Mouse (Mus musculus): ENCODE measurements around the gene Relb. TPM values are rescaled to one million over a fixed set of nuclear protein-coding genes. Genes with fewer than 3 reads are reported as not detected.

The Relb gene
- polyA plus RNA-seq, 1 experiment from 2014 or later, result 4.8 TPM

DNA sequence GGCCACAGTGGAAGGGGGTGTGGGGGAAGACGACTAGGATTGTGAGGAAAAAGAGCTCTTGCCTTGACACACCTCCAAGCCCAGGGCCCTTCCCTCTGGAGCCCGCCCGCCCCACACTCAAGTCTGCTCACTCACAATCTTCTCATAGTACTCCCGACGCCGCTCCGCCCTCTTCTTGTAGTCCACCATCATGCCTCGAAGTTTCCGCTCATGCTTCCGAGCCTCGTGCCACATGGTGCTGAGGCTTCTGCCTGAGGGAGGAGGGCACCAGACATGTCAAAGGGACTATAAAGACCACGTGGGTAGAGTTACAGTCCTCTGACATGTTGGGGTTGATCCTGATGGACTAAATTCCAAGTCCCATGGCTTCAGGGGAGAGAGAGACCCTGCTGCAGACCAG lies 26.2 kb downstream of the Relb start:
- H3K27ac ChIP-seq (replicated peaks in 1 of 2; ENCODE audit: control insufficient read depth in 1 of 2, insufficient read depth in 1 of 2, low read depth in 2 of 2, low read length in 2 of 2), result no peak overlapping the region
- peak overlapping the region in 1 of 2 experiments; percentile 93; a peak in 2 of 4 replicates for H3K4me3 ChIP-seq (ENCODE audit: control insufficient read depth in 1 of 2, insufficient read depth in 1 of 2, low read depth in 1 of 2, low read length in 2 of 2)
- H3K9ac ChIP-seq (ENCODE audit: low read length), result peak overlapping the region; percentile 95
- no peak for ATAC-seq (ENCODE audit: insufficient number of reproducible peaks, insufficient read depth, low FRiP score, low read depth)
- peaks cover 48% of the 10 kb centered on the region for H3K36me3 ChIP-seq (ENCODE audit: control insufficient read depth, insufficient read depth, low read length)
- peak overlapping the region; percentile 94 for H3K4me2 ChIP-seq (ENCODE audit: low read length)
- 68% methylated on average over 12 of the region's 12 CpGs for WGBS
- H3K27me3 ChIP-seq (ENCODE audit: control insufficient read depth, insufficient read depth, low read length), result no peaks in the 10 kb centered on the region
- no peaks in the 10 kb centered on the region for H3K9me3 ChIP-seq (ENCODE audit: control insufficient read depth, low read length)
- H3K4me1 ChIP-seq (ENCODE audit: control insufficient read depth in 2 of 2, insufficient read depth in 2 of 2, low read length in 2 of 2), result peaks cover 6 to 21% of the 10 kb centered on the region in 2 experiments

DNA sequence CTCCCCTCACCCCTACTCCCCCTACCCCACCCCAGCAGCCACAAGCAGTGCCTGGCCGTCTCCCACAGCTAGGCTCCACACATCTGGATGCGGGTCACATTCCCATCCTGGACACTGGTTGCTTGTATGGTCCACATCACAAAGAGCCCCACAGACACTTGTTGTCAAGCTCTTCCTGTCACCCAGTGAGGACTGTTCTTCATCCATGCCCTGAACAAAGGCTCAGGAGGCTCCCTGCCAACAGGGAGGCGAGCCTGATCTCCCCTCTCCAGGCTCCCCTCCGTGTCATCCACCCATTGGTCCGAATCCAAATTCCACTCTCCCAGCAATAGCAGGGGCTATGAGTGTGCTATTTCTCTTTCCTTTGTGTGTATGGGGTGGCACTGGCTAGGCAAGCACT lies 28.7 kb downstream of the Relb start:
- peaks cover 6 to 21% of the 10 kb centered on the region in 2 experiments for H3K4me1 ChIP-seq (ENCODE audit: control insufficient read depth in 2 of 2, insufficient read depth in 2 of 2, low read length in 2 of 2)
- peaks cover 70% of the 10 kb centered on the region for H3K36me3 ChIP-seq (ENCODE audit: control insufficient read depth, insufficient read depth, low read length)
- no peak overlapping the region for H3K4me3 ChIP-seq (ENCODE audit: control insufficient read depth in 1 of 2, insufficient read depth in 1 of 2, low read depth in 1 of 2, low read length in 2 of 2)
- no peak overlapping the region for H3K9ac ChIP-seq (ENCODE audit: low read length)
- WGBS, result 66% methylated on average over 5 of the region's 5 CpGs
- no peak overlapping the region for H3K4me2 ChIP-seq (ENCODE audit: low read length)
- H3K9me3 ChIP-seq (ENCODE audit: control insufficient read depth, low read length), result no peaks in the 10 kb centered on the region
- no peak for ATAC-seq (ENCODE audit: insufficient number of reproducible peaks, insufficient read depth, low FRiP score, low read depth)
- H3K27ac ChIP-seq (replicated peaks in 1 of 2; ENCODE audit: control insufficient read depth in 1 of 2, insufficient read depth in 1 of 2, low read depth in 2 of 2, low read length in 2 of 2), result no peak overlapping the region
- H3K27me3 ChIP-seq (ENCODE audit: control insufficient read depth, insufficient read depth, low read length), result no peaks in the 10 kb centered on the region

DNA sequence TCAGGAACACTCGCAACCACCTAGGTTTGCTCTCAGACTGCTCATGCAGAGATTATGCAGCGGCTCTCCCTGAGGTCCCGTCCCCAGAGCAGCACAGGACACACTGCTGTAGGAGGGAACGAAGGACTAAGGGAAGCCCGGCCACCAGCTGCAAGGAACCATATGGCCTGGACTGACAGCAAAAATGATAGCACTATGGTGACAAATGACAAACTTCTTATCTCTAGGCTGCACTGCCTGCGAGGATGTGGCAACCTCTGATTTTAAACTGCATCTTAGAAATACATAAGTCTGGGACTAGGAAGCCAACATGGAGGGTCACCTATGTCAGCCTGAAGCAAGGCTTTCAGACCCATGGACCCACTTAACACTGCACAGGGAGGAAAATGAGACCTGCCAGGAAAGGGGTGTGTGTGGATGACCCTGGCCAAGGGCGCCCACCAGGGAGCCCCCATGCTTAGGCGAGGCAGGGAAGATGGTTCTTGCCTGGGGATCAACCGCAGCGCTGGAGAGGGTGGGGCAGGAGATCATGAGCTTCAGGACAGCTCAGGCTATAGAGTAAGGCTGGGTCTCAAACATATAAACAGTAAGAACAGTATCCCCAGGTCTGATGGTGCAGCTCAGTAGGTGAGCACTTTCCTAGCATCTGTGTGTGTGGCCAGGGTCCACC lies 36.0 kb downstream of the Relb start:
- Histone ChIP-seq H3K27me3 (ENCODE audit: control insufficient read depth, insufficient read depth, low read length) (no peaks in the 10 kb centered on the region), H3K27ac (replicated peaks in 1 of 2; ENCODE audit: control insufficient read depth in 1 of 2, insufficient read depth in 1 of 2, low read depth in 2 of 2, low read length in 2 of 2) (no peak overlapping the region), H3K4me2 (ENCODE audit: low read length) (no peak overlapping the region), H3K4me1 (ENCODE audit: control insufficient read depth in 2 of 2, insufficient read depth in 2 of 2, low read length in 2 of 2) (no peaks in the 10 kb centered on the region), H3K4me3 (ENCODE audit: control insufficient read depth in 1 of 2, insufficient read depth in 1 of 2, low read depth in 1 of 2, low read length in 2 of 2) (no peak overlapping the region), H3K36me3 (ENCODE audit: control insufficient read depth, insufficient read depth, low read length) (peaks cover 96% of the 10 kb centered on the region), H3K9me3 (ENCODE audit: control insufficient read depth, low read length) (no peaks in the 10 kb centered on the region), H3K9ac (ENCODE audit: low read length) (no peak overlapping the region)
- ATAC-seq (ENCODE audit: insufficient number of reproducible peaks, insufficient read depth, low FRiP score, low read depth), result no peak
- WGBS, result 74% methylated on average over 10 of the region's 10 CpGs

DNA sequence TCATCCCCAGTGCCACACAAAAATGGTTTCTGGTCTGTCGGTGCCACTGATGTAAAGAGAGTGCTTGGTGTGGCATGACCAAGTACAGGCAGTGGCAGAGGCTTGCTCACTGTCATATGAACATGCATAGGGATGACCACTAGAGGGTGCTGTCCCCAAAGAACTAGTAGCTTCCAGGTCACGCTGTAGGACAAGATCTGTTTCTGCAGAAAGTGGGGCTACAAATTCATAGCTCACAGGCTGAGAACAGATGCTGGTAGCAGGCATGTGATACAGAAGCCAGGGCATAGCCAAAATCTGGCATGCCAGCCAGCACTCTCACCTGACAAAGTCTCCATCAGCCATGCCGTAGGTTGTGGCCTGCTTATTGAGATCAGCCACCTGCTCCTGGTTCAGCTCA lies 39.3 kb downstream of the Relb start:
- Histone ChIP-seq H3K4me2 (ENCODE audit: low read length) (no peak overlapping the region), H3K27me3 (ENCODE audit: control insufficient read depth, insufficient read depth, low read length) (no peaks in the 10 kb centered on the region), H3K36me3 (ENCODE audit: control insufficient read depth, insufficient read depth, low read length) (peaks cover 98% of the 10 kb centered on the region), H3K9ac (ENCODE audit: low read length) (no peak overlapping the region), H3K9me3 (ENCODE audit: control insufficient read depth, low read length) (no peaks in the 10 kb centered on the region), H3K4me1 (ENCODE audit: control insufficient read depth in 2 of 2, insufficient read depth in 2 of 2, low read length in 2 of 2) (peaks cover 5 to 8% of the 10 kb centered on the region in 2 experiments; a peak in 2 of 4 replicates), H3K27ac (replicated peaks in 1 of 2; ENCODE audit: control insufficient read depth in 1 of 2, insufficient read depth in 1 of 2, low read depth in 2 of 2, low read length in 2 of 2) (no peak overlapping the region), H3K4me3 (ENCODE audit: control insufficient read depth in 1 of 2, insufficient read depth in 1 of 2, low read depth in 1 of 2, low read length in 2 of 2) (no peak overlapping the region)
- ATAC-seq (ENCODE audit: insufficient number of reproducible peaks, insufficient read depth, low FRiP score, low read depth), result peak; percentile 35; the same call in 1 of the 2 replicates
- WGBS, result 55% methylated on average over 3 of the region's 3 CpGs

DNA sequence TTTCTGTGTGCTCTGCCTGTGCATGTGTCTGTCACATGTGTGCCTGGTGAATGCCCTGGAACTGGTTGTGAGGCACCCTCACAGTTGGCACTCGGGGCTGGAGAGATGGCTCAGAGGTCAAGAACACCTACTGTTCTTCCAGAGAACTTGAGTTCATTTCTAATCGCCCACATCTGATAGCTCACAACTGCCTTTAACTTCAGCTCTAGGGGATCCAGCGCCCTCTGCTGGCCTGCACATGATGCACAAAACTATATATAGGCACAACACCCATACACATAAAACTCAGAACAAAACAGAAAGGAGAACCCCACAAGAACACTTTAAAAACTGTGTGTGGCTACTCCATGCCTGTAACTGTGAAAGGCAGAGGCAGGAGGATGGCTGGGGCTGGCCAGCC lies 40.0 kb downstream of the Relb start:
- Histone ChIP-seq H3K9me3 (ENCODE audit: control insufficient read depth, low read length) (no peaks in the 10 kb centered on the region), H3K4me1 (ENCODE audit: control insufficient read depth in 2 of 2, insufficient read depth in 2 of 2, low read length in 2 of 2) (peaks cover 5 to 8% of the 10 kb centered on the region in 2 experiments; a peak in 2 of 4 replicates), H3K27me3 (ENCODE audit: control insufficient read depth, insufficient read depth, low read length) (no peaks in the 10 kb centered on the region), H3K4me2 (ENCODE audit: low read length) (no peak overlapping the region), H3K4me3 (ENCODE audit: control insufficient read depth in 1 of 2, insufficient read depth in 1 of 2, low read depth in 1 of 2, low read length in 2 of 2) (no peak overlapping the region), H3K9ac (ENCODE audit: low read length) (no peak overlapping the region), H3K36me3 (ENCODE audit: control insufficient read depth, insufficient read depth, low read length) (peaks cover 99% of the 10 kb centered on the region), H3K27ac (replicated peaks in 1 of 2; ENCODE audit: control insufficient read depth in 1 of 2, insufficient read depth in 1 of 2, low read depth in 2 of 2, low read length in 2 of 2) (no peak overlapping the region)
- 51% methylated on average over 3 of the region's 3 CpGs for WGBS
- ATAC-seq (ENCODE audit: insufficient number of reproducible peaks, insufficient read depth, low FRiP score, low read depth), result no peak

DNA sequence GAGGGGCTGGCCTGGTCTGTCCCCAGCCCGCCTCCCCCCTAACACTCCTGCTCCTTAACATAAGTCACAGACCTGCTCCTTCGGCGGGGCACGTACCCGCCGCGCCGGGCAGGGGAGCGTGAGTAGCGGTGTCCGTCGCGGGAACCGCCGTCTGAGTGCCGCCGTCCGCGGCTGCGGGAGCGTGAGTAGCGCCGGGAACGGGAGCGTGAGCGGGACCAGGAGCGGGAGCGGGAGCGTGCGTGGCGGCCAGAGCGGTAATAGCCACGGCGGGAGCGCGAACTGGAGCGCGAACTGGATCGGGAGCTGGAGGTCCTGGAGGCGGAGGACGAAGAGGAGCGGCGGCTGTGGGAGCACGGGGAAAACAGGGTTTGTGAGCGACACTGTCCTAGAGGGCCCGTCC lies 43.0 kb downstream of the Relb start:
- H3K9me3 ChIP-seq (ENCODE audit: control insufficient read depth, low read length), result no peaks in the 10 kb centered on the region
- H3K4me3 ChIP-seq (ENCODE audit: control insufficient read depth in 1 of 2, insufficient read depth in 1 of 2, low read depth in 1 of 2, low read length in 2 of 2), result no peak overlapping the region
- 0 out of 2 replicates have a peak overlapping the region, but pooled peaks have one; percentile 8 for H3K9ac ChIP-seq (ENCODE audit: low read length)
- peak overlapping the region; percentile 16; the same call in 1 of the 2 replicates for H3K4me2 ChIP-seq (ENCODE audit: low read length)
- WGBS, result 71% methylated on average over 46 of the region's 46 CpGs
- peaks cover 5 to 8% of the 10 kb centered on the region in 2 experiments; a peak in 2 of 4 replicates for H3K4me1 ChIP-seq (ENCODE audit: control insufficient read depth in 2 of 2, insufficient read depth in 2 of 2, low read length in 2 of 2)
- no peak for ATAC-seq (ENCODE audit: insufficient number of reproducible peaks, insufficient read depth, low FRiP score, low read depth)
- H3K27ac ChIP-seq (replicated peaks in 1 of 2; ENCODE audit: control insufficient read depth in 1 of 2, insufficient read depth in 1 of 2, low read depth in 2 of 2, low read length in 2 of 2), result 0 out of 4 replicates have a peak overlapping the region, but pooled peaks of 1 of the 2 experiments have one; percentile 24
- no peaks in the 10 kb centered on the region for H3K27me3 ChIP-seq (ENCODE audit: control insufficient read depth, insufficient read depth, low read length)
- H3K36me3 ChIP-seq (ENCODE audit: control insufficient read depth, insufficient read depth, low read length), result peaks cover 96% of the 10 kb centered on the region

DNA sequence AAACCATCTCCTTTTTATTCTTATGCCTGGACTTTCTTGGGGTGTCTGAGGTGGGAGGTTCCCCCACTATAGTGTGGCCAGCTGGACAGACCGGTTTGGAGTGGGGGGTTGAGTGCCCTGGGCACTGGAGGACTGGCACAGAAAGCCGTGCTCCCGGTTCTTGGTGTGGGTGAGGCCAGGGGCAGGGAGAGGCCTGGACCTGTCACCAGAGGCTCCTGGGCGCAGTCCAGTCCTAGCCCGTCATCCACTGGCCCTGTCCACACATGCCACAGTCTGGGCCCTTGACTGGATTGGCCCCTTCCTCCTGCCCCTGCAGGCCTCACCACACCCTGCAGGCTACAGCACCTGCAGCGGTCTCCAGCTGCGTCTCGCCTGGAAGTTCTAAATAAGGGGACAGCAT lies 48.6 kb downstream of the Relb start:
- H3K36me3 ChIP-seq (ENCODE audit: control insufficient read depth, insufficient read depth, low read length), result peaks cover 57% of the 10 kb centered on the region
- WGBS, result 83% methylated on average over 8 of the region's 8 CpGs
- no peak for ATAC-seq (ENCODE audit: insufficient number of reproducible peaks, insufficient read depth, low FRiP score, low read depth)

More for the DNA sequence above, 48.6 kb downstream of the Relb start:
- Histone ChIP-seq H3K9me3 (ENCODE audit: control insufficient read depth, low read length) (no peaks in the 10 kb centered on the region), H3K4me3 (ENCODE audit: control insufficient read depth in 1 of 2, insufficient read depth in 1 of 2, low read depth in 1 of 2, low read length in 2 of 2) (no peak overlapping the region), H3K4me1 (ENCODE audit: control insufficient read depth in 2 of 2, insufficient read depth in 2 of 2, low read length in 2 of 2) (peaks cover 13 to 17% of the 10 kb centered on the region in 2 experiments; a peak in 3 of 4 replicates), H3K4me2 (ENCODE audit: low read length) (no peak overlapping the region), H3K9ac (ENCODE audit: low read length) (no peak overlapping the region), H3K27ac (replicated peaks in 1 of 2; ENCODE audit: control insufficient read depth in 1 of 2, insufficient read depth in 1 of 2, low read depth in 2 of 2, low read length in 2 of 2) (no peak overlapping the region), H3K27me3 (ENCODE audit: control insufficient read depth, insufficient read depth, low read length) (peaks cover 30% of the 10 kb centered on the region)
